In the genomic region with DNA sequence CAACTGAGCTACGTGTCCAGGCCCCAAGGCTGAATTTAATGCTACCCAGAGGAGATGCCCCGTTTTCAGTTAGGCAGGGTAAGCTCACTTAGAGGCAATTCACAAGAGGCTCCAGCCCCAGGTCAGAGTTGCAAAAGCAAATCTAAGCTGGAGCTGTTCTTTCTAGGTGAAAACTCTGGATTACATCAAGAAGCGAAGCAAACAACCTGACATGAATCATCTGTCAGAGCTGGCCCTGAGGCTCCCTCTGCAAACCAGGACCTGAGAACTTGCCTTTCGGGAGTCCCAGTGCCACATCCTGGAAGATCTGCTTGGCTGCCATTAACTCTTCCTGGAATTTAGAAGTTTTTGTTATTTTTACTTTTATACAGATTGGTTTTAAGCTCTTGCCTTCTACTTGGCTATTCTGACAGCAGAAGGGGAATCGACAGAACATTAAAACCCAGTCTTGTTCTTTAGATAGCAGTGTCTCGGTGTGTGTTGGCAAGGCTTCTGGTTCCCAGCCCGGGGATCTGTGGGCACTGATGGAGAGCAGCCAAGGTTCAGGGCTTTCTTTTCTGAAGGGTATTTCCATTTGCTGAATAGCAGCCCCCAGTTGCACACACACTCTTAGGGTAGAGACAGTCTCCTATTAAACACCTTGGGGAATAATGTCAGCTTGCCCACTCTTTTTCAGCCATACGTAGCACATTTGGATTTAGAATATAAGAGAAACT, we compare ENCODE assay signal across 10 mouse cellular contexts. TPM values are rescaled to one million over a fixed set of nuclear protein-coding genes. Genes with fewer than 3 reads are reported as not detected.
DNase-seq lines count a peak whose midpoint lies in the region; ATAC-seq and TF ChIP-seq lines count a peak whose summit lies in the region.
"Had no signal": no experiment of that assay in that cellular context is flagged by ENCODE, and none has a peak within 500 bp of the region (broad histone marks: within the 10 kb centered on the region; RNA-seq: fewer than 3 reads in every experiment).

No protein-coding gene starts in this region.

- peaks cover 88% of the 10 kb centered on the region for H3K36me3 ChIP-seq in forebrain, embryonic 14.5 days (ENCODE audit: control insufficient read depth, insufficient read depth, low read length)
- peaks cover 99% of the 10 kb centered on the region for H3K36me3 ChIP-seq in forebrain, embryonic 10.5 days (replicated peaks)

- peak; percentile 72 for DNase-seq in forebrain, embryonic 14.5 days (ENCODE audit: low spot score)
- no peak for DNase-seq in forebrain, embryonic 10.5 days (ENCODE audit: extremely low spot score, low spot score)
- DNase-seq in layer of hippocampus, adult 11-12 months (ENCODE audit: low spot score): peak; percentile 49
- no peak for DNase-seq in layer of hippocampus, adult 9-10 months (ENCODE audit: low spot score)
- DNase-seq in brain, embryonic 14.5 days (ENCODE audit: low read depth): peak; percentile 86
- DNase-seq in left cerebral cortex, postnatal 25 days (ENCODE audit: low spot score in 2 of 2): peak; percentile 27 to 49
- no peak for DNase-seq in spleen, postnatal 10 days (ENCODE audit: low spot score in 2 of 2)
- no peak for DNase-seq in liver
- DNase-seq: liver, embryonic 13.5 days had no signal

- H3K27me3 ChIP-seq in forebrain, embryonic 14.5 days (replicated peaks; ENCODE audit: control insufficient read depth, insufficient read depth, low read length): no peaks in the 10 kb centered on the region
- no peaks in the 10 kb centered on the region for H3K27me3 ChIP-seq in forebrain, embryonic 10.5 days (ENCODE audit: poor library complexity, severe bottlenecking)
- H3K27me3 ChIP-seq: liver, embryonic 13.5 days had no signal

- no peaks in the 10 kb centered on the region for H3K9me3 ChIP-seq in forebrain, embryonic 14.5 days (replicated peaks; ENCODE audit: control insufficient read depth, low read length)
- no peaks in the 10 kb centered on the region for H3K9me3 ChIP-seq in forebrain, embryonic 10.5 days
- H3K9me3 ChIP-seq: liver, embryonic 13.5 days had no signal

- no peaks in the 10 kb centered on the region for H3K4me1 ChIP-seq in forebrain, embryonic 14.5 days (ENCODE audit: control insufficient read depth, insufficient read depth, low read length)
- no peaks in the 10 kb centered on the region for H3K4me1 ChIP-seq in forebrain, embryonic 10.5 days

- no peak for TF ChIP-seq CTCF in brain, embryonic 14.5 days (IDR thresholded peaks at IDR 0.05; ENCODE audit: borderline replicate concordance, extremely low read depth, insufficient read depth, insufficient read length)

- WGBS in forebrain, embryonic 14.5 days: 54% methylated on average over 8 of the region's 8 CpGs
- WGBS in forebrain, embryonic 10.5 days: 88% methylated on average over 8 of the region's 8 CpGs

- no peak overlapping the region for H3K9ac ChIP-seq in forebrain, embryonic 14.5 days (ENCODE audit: low read length)
- H3K9ac ChIP-seq: liver, embryonic 13.5 days had no signal

- ATAC-seq in forebrain, embryonic 14.5 days: peak; percentile 45; the same call in 1 of the 2 replicates

- H3K4me2 ChIP-seq in forebrain, embryonic 14.5 days (ENCODE audit: low read length): no peak overlapping the region
- H3K4me2 ChIP-seq: liver, embryonic 13.5 days had no signal

- no peak overlapping the region for H3K4me3 ChIP-seq in forebrain, embryonic 14.5 days (ENCODE audit: low read depth, low read length)
- H3K4me3 ChIP-seq in forebrain, embryonic 10.5 days: no peak overlapping the region
- H3K4me3 ChIP-seq: erythroblast, embryonic 14.5 days; liver, embryonic 13.5 days had no signal

- H3K27ac ChIP-seq in forebrain, embryonic 14.5 days (ENCODE audit: low read depth, low read length): peak overlapping the region; percentile 27; the same call in 1 of the 2 replicates
- H3K27ac ChIP-seq in forebrain, embryonic 10.5 days: no peak overlapping the region
- H3K27ac ChIP-seq: liver, embryonic 13.5 days had no signal

- intact Hi-C loops in left cerebral cortex, postnatal 25 days (cut with DNase I): no loop called here

- no peak for TF ChIP-seq POLR2A in brain, embryonic 14.5 days (IDR thresholded peaks at IDR 0.05; ENCODE audit: borderline replicate concordance, extremely low read depth, insufficient read depth, insufficient read length, poor library complexity, severe bottlenecking)

RNA-seq across cellular contexts. Expression of a gene that starts 14.4 kb away (rescaled TPM):
- 3.3 and 3.4 TPM in 2 replicates for polyA plus RNA-seq in forebrain, embryonic 14.5 days (2014; fragmentation: Nextera tagmentation; extraction: Ambion mirVana)
- 3.4 and 3.5 TPM in 2 replicates for polyA plus RNA-seq in forebrain, embryonic 10.5 days (2016; fragmentation: Nextera tagmentation; extraction: Ambion mirVana)
- polyA plus RNA-seq in brain, embryonic 14.5 days (2012; rRNA removed): 4.1 and 6.1 TPM in 2 replicates
- total RNA-seq in left cerebral cortex, postnatal 25 days (2021): 1 to 10 TPM; 3.1 to 3.5 TPM

RNA-seq across cellular contexts. Expression of a gene that starts 14.9 kb away (rescaled TPM):
- polyA plus RNA-seq in forebrain, embryonic 14.5 days (2014; fragmentation: Nextera tagmentation; extraction: Ambion mirVana): 75.6 and 77.9 TPM in 2 replicates
- 150 and 153 TPM in 2 replicates for polyA plus RNA-seq in forebrain, embryonic 10.5 days (2016; fragmentation: Nextera tagmentation; extraction: Ambion mirVana)
- polyA plus RNA-seq in brain, embryonic 14.5 days (2012; rRNA removed): 33.5 and 37.0 TPM in 2 replicates
- total RNA-seq in left cerebral cortex, postnatal 25 days (2021): 10 to 100 TPM; 26.6 to 27.5 TPM

Comparison
In these comparisons a context has a peak if more than half of its experiments do, and no peak if none do; other contexts are left out.
1. DNase-seq: peak in forebrain, embryonic 14.5 days (single experiment), layer of hippocampus, adult 11-12 months (single experiment), brain, embryonic 14.5 days (single experiment) and left cerebral cortex, postnatal 25 days (2 of 2); none in forebrain, embryonic 10.5 days (single experiment), layer of hippocampus, adult 9-10 months (single experiment), spleen, postnatal 10 days (0 of 2) and liver (single experiment).